Mouse (Mus musculus): ENCODE measurements around the gene Podxl.

GRCm38 (mm10) chr6:31567200-31567599 is 3.4 kb upstream of the Podxl start:
- TF ChIP-seq POLR2A (IDR thresholded peaks at IDR 0.05; ENCODE audit: low read depth, low read length) (no peak), CTCF (conservative IDR thresholded peaks at IDR 0.05; ENCODE audit: insufficient read depth, insufficient read length, low read depth, low read length) (no peak)

Data from kidney, adult 2 months (tissue).